Mouse (Mus musculus) erythroblast, embryonic 14.5 days (primary cell): Measurements from ENCODE around the gene Zscan26.

ENCODE experiments used
- GATA1 ChIP-seq: IDR thresholded peaks from 2 replicates; pipeline ENCODE4 v1.6.1; 2012; ENCODE audit warnings: low read length, inconsistent platforms, mixed read lengths
- TAL1 ChIP-seq: IDR thresholded peaks from 3 replicates; pipeline ENCODE4 v1.6.1; 2012; ENCODE audit warnings: low read length, inconsistent platforms, mixed read lengths

DNA sequence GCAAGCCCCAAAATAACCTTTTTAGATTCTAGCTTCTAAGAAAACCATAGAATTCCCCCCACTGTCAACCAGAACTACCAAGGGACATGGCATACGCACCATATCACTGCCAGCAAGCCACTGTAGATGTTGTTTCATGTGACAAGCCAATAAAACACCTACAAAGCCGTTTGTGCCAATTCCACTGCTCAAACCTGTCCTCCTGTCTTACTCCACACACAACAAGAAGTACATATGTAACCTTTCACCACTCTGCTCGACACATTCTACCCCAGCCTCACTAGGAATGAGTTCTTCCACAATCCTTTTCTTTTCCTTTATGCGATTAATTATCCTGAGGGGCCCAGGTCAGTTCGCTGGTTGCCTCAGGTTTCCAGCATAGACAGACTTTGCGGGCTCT is 57.9 kb downstream of the Zscan26 start:
- TF ChIP-seq GATA1 (no peak), TAL1 (no peak)
